Mouse (Mus musculus): Measurements from ENCODE around the gene Camsap3.

GRCm38 (mm10) chr8:3631478-3631875 lies 44.4 kb downstream of the Camsap3 start:
- no peak for TF ChIP-seq CTCF (IDR thresholded peaks at IDR 0.05; ENCODE audit: extremely low read depth, insufficient read depth, insufficient read length, insufficient replicate concordance)
- TF ChIP-seq POLR2A (IDR thresholded peaks at IDR 0.05; ENCODE audit: low read depth, low read length) = no peak

Data from spleen, adult 2 months (tissue).